Mouse (Mus musculus): ENCODE results near the gene Pard3b.

- no peak for TF ChIP-seq CTCF (conservative IDR thresholded peaks at IDR 0.05; ENCODE audit: low read length)
- TF ChIP-seq NANOG (IDR thresholded peaks at IDR 0.05; ENCODE audit: borderline replicate concordance, low read length) = no peak
These were observed at the start of gene Pard3b for GRCm38 (mm10) chr1:61638347-61639111.
